Mouse (Mus musculus) spleen, adult 18-20 months (tissue): ENCODE measurements around the gene Ptn.

ENCODE experiments used
- DNase-seq, 2 experiments: peaks; one replicate each; pipeline ENCODE4 v3.0.0; 2022; ENCODE audit warnings: mixed read lengths in 2 of 2

The Ptn gene

GRCm38 (mm10) chr6:36812666-36813515, 2.9 kb upstream of the Ptn start:
- DNase-seq = no peak

- DNase-seq = no peak
These were observed 428 bp upstream of the Ptn start for GRCm38 (mm10) chr6:36810448-36810847.

- no peak for DNase-seq
These were observed 701 bp downstream of the Ptn start for GRCm38 (mm10) chr6:36809311-36809726.

- no peak for DNase-seq
These were observed 1.5 kb downstream of the Ptn start for GRCm38 (mm10) chr6:36808306-36809058.

- DNase-seq = no peak
These were observed 3.1 kb downstream of the Ptn start for GRCm38 (mm10) chr6:36806906-36807305.

- no peak for DNase-seq
These were observed 9.6 kb downstream of the Ptn start for GRCm38 (mm10) chr6:36800309-36800946.

- no peak for DNase-seq
These were observed 12.9 kb downstream of the Ptn start for GRCm38 (mm10) chr6:36797066-36797655.

- DNase-seq = no peak
These were observed 15.5 kb downstream of the Ptn start for GRCm38 (mm10) chr6:36794535-36794934.

GRCm38 (mm10) chr6:36793775-36794174, 16.2 kb downstream of the Ptn start:
- DNase-seq = no peak

- no peak for DNase-seq
These were observed 20.8 kb downstream of the Ptn start for GRCm38 (mm10) chr6:36789261-36789660.

GRCm38 (mm10) chr6:36788576-36789191, 21.3 kb downstream of the Ptn start:
- DNase-seq = no peak

GRCm38 (mm10) chr6:36784682-36785208, 25.3 kb downstream of the Ptn start:
- DNase-seq = no peak

GRCm38 (mm10) chr6:36782481-36782880, 27.5 kb downstream of the Ptn start:
- DNase-seq = no peak

GRCm38 (mm10) chr6:36777567-36778337, 32.3 kb downstream of the Ptn start:
- DNase-seq = no peak

- no peak for DNase-seq
These were observed 33.0 kb downstream of the Ptn start for GRCm38 (mm10) chr6:36777039-36777438.

GRCm38 (mm10) chr6:36775647-36776360, 34.2 kb downstream of the Ptn start:
- no peak for DNase-seq

GRCm38 (mm10) chr6:36772541-36772940, 37.5 kb downstream of the Ptn start:
- DNase-seq = no peak

GRCm38 (mm10) chr6:36769012-36769411, 41.0 kb downstream of the Ptn start:
- DNase-seq = no peak

GRCm38 (mm10) chr6:36766941-36767340, 43.1 kb downstream of the Ptn start:
- DNase-seq = no peak

GRCm38 (mm10) chr6:36755001-36755885, 54.8 kb downstream of the Ptn start:
- DNase-seq = no peak
